Mouse (Mus musculus) brain, embryonic 14.5 days (tissue): ENCODE measurements around the gene Shisal2b.

Experiments used
- CTCF ChIP-seq: fragments of 200-500 bp; IDR thresholded peaks from 2 replicates; pipeline ENCODE4 v1.5.1; 2012; ENCODE audit warnings: inconsistent platforms, mild to moderate bottlenecking, moderate library complexity, borderline replicate concordance; ENCODE audit not compliant: insufficient read depth, insufficient read length; ENCODE audit errors: extremely low read depth
- POLR2A ChIP-seq: fragments of 200-500 bp; IDR thresholded peaks from 2 replicates; pipeline ENCODE4 v1.6.1; 2012; ENCODE audit warnings: mild to moderate bottlenecking, inconsistent platforms, borderline replicate concordance; ENCODE audit not compliant: poor library complexity, insufficient read depth, insufficient read length, severe bottlenecking; ENCODE audit errors: extremely low read depth

GRCm38 (mm10) chr13:104822411-104822838 is 41.3 kb downstream of the Shisal2b start:
- TF ChIP-seq CTCF (no peak), POLR2A (no peak)
